Mouse (Mus musculus) intestine, embryonic 14.5 days (tissue): ENCODE results near the gene Hs6st3. TPM values are rescaled to one million over a fixed set of nuclear protein-coding genes. Genes with fewer than 3 reads are reported as not detected.
"Not testable (repeated sequence)": the region's sequence is repeated elsewhere in the genome, so short reads cannot be mapped to it uniquely, and the experiment has no call there.

Experiments
- ATAC-seq: fragments of 200-750 bp; cut with Nextera tagmentation; replicated peaks from 2 replicates; pipeline ENCODE4 v1.8.0; 2017; ENCODE audit warnings: low read depth, moderate number of reproducible peaks, moderate TSS enrichment, moderate library complexity; ENCODE audit not compliant: low FRiP score, low TSS enrichment
- DNase-seq: peaks from one replicate; pipeline ENCODE4 v3.0.0-alpha.2; 2018; ENCODE audit warnings: low spot score
- H3K27ac ChIP-seq: fragments of 300-500 bp; sonication (generic); 2 replicates; pipeline ENCODE4 v1.5.1; 2014; ENCODE audit warnings: low read depth, mild to moderate bottlenecking, control low read depth
- H3K27me3 ChIP-seq: fragments of 300-500 bp; sonication (generic); replicated peaks from 2 replicates; pipeline ENCODE4 v1.6.1; 2014; ENCODE audit warnings: low read length, control low read depth; ENCODE audit not compliant: control insufficient read depth, insufficient read depth
- H3K36me3 ChIP-seq: fragments of 300-500 bp; sonication (generic); 2 replicates; pipeline ENCODE4 v1.6.1; 2014; ENCODE audit warnings: low read length, control low read depth; ENCODE audit not compliant: control insufficient read depth, insufficient read depth
- H3K4me1 ChIP-seq: fragments of 300-500 bp; sonication (generic); replicated peaks from 2 replicates; pipeline ENCODE4 v1.6.1; 2014; ENCODE audit warnings: low read length, control low read depth, mixed read lengths; ENCODE audit not compliant: control insufficient read depth, insufficient read depth
- H3K4me2 ChIP-seq: fragments of 300-500 bp; sonication (generic); 2 replicates; pipeline ENCODE4 v1.6.1; 2014; ENCODE audit warnings: low read length
- H3K4me3 ChIP-seq: fragments of 300-500 bp; sonication (generic); 2 replicates; pipeline ENCODE4 v1.5.1; 2014; ENCODE audit warnings: low read depth, low read length, control low read depth, mixed read lengths
- H3K9ac ChIP-seq: fragments of 300-500 bp; sonication (generic); 2 replicates; pipeline ENCODE4 v1.6.1; 2014; ENCODE audit warnings: mild to moderate bottlenecking, low read length
- H3K9me3 ChIP-seq: fragments of 300-500 bp; sonication (generic); 2 replicates; pipeline ENCODE4 v1.6.1; 2016; ENCODE audit warnings: low read length, control low read depth; ENCODE audit not compliant: control insufficient read depth
- WGBS: fragments of 180-500 bp; shearing (Covaris S2); extraction: QIAGEN DNeasy Blood & Tissue Kit; methylation state at CpG from one replicate; pipeline ENCODE4 v1.1.7; 2014; 5-methylcytosine and 5-hydroxymethylcytosine counted together
- polyA plus RNA-seq: library from polyadenylated mRNA; unstranded; fragments of >200 nt; fragmentation: Nextera tagmentation; extraction: Ambion mirVana; gene quantifications from 2 replicates; pipeline ENCODE4 v1.2.1, GENCODE M21; 2014

The Hs6st3 gene
- polyA plus RNA-seq, 1 experiment from 2014 or later = 0.37 TPM

DNA sequence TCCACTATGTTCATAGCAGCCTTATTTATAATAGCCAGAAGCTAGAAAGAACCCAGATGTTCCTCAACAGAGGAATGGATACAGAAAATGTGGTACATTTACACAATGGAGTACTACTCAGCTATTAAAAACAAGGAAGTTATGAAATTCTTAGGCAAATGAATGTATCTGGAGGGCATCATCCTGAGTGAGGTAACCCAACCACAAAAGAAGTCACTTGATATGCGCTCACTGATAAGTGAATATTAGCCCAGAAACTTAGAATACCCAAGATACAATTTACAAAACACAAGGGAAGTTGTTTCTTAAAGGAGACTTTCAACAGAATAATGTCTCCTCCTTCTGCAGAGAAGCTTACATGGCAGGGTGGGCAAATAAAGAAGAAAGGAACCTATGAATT lies 449.2 kb downstream of the Hs6st3 start:
- H3K4me3 ChIP-seq, H3K4me1 ChIP-seq, H3K9ac ChIP-seq, DNase-seq, H3K9me3 ChIP-seq, H3K36me3 ChIP-seq, H3K4me2 ChIP-seq, H3K27ac ChIP-seq, H3K27me3 ChIP-seq, ATAC-seq: not testable (repeated sequence)
- WGBS = 92% methylated on average over 1 of the region's 1 CpGs

DNA sequence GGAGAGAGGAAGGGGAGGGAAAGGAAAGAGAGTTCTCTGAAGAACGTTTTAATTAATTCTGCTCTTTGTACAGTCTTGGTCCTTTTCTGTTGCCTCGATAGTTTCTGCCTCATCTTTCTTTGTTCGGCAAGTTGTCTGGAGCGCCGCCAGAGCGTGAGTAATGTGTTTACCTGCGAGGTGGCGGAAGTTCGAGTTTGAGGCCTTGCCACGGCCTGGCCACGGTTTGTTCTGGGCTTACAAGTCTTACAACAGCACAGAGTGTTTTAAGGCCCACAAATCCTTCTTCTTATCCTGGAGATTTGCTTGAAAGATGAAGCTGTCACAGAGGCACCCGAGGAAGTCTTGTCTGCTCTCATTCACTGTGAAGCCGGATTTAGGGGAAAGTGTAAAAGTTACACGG lies 466.2 kb downstream of the Hs6st3 start:
- Histone ChIP-seq H3K9ac (no peak overlapping the region), H3K4me1 (0 out of 2 replicates have a peak, but pooled peaks cover 6% of the 10 kb centered on the region), H3K27ac (no peak overlapping the region), H3K36me3 (no peaks in the 10 kb centered on the region), H3K9me3 (no peaks in the 10 kb centered on the region), H3K27me3 (no peaks in the 10 kb centered on the region), H3K4me3 (no peak overlapping the region), H3K4me2 (0 out of 2 replicates have a peak overlapping the region, but pooled peaks have one; percentile 25)
- peak; percentile 53 for DNase-seq
- 44% methylated on average over 14 of the region's 14 CpGs for WGBS
- ATAC-seq = no peak

DNA sequence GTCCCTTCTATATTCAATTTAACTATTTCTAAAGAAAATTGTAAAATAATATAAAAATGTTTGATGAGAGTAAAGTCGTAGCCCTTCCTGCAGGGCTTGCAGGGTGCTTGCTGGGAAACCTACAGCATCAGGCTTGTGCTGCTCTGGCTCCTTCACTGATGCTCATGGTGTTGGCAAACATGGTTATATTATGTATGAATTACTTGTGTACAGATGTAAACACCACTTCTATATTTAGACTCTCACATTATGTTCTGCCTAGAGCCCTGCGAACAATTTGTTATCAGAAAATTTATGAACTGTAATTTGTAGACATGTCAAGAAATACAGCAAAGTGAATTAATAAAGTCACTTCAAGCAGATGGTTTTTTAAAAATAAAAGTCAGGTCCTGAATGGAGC lies 474.7 kb downstream of the Hs6st3 start:
- no peak overlapping the region for H3K27ac ChIP-seq
- no peaks in the 10 kb centered on the region for H3K36me3 ChIP-seq
- H3K4me1 ChIP-seq = no peaks in the 10 kb centered on the region
- WGBS = 80% methylated on average over 2 of the region's 2 CpGs
- ATAC-seq (no peak), DNase-seq (no peak)
- H3K9me3 ChIP-seq = no peaks in the 10 kb centered on the region
- H3K9ac ChIP-seq = no peak overlapping the region
- no peaks in the 10 kb centered on the region for H3K27me3 ChIP-seq
- no peak overlapping the region for H3K4me2 ChIP-seq
- H3K4me3 ChIP-seq = no peak overlapping the region

DNA sequence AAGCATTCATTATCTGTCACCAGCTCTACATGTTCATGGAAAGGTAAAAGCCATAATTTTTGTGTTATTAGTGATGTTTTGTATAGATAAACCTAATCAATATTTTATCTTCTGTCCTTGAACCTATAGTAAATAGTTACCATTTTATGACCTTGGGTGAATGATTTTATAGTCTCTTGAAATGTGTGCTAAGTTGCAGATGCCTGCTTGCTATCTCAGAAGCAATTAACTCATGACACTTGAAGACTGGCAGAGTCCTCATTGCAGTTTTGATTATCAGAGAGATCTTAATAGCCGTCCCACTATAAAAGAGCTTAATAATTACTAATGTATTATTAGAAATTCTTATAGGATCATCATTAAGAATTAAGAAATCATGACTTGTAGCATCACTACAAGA lies 491.0 kb downstream of the Hs6st3 start:
- DNase-seq (no peak), ATAC-seq (no peak)
- H3K4me3 ChIP-seq = no peak overlapping the region
- H3K36me3 ChIP-seq = no peaks in the 10 kb centered on the region
- H3K27ac ChIP-seq = no peak overlapping the region
- no peak overlapping the region for H3K4me2 ChIP-seq
- H3K9me3 ChIP-seq = no peaks in the 10 kb centered on the region
- no peak overlapping the region for H3K9ac ChIP-seq
- H3K4me1 ChIP-seq = no peaks in the 10 kb centered on the region
- H3K27me3 ChIP-seq = no peaks in the 10 kb centered on the region
- 52% methylated on average over 1 of the region's 1 CpGs for WGBS

DNA sequence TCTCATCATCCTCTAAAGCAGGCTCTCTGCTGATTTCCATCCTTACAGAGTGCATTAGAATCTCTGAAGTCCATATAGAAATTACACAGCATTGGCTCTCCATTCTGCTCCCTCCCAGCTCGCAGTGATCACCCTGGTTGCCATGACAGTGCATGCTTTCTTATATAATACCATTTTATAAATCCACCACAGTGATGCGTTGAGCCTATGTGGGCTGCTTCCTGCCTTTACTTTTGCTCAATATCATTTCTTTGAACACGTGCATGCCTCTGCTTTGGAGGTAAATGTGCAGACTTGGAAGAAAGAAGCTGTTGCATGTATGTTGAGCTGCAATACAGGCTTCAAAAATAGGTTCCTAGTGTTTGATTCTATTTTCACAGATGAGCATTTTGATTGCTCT lies 494.9 kb downstream of the Hs6st3 start:
- no peak overlapping the region for H3K4me2 ChIP-seq
- H3K4me1 ChIP-seq = no peaks in the 10 kb centered on the region
- DNase-seq (no peak), ATAC-seq (no peak)
- H3K27me3 ChIP-seq = no peaks in the 10 kb centered on the region
- 81% methylated on average over 3 of the region's 3 CpGs for WGBS
- no peak overlapping the region for H3K4me3 ChIP-seq
- H3K36me3 ChIP-seq = no peaks in the 10 kb centered on the region
- no peaks in the 10 kb centered on the region for H3K9me3 ChIP-seq
- no peak overlapping the region for H3K27ac ChIP-seq
- no peak overlapping the region for H3K9ac ChIP-seq

DNA sequence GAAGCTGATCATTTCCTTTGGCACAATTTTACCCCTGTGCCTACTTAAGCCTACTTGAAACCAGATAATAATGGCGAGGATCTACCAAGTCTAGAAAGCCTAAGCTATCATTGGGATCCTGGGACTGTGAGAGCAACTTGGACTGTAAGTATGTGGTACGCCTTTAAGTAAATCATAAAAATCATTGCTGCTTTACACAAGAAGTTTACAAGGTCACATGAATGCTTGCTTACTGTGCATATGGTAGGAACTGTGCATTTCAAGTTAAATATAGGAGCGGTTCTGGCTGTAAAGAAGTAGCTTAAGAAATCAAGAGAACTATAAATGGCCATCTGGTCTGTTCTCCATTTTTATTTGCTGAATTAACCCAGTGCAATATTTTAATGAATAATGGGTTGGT lies 495.5 kb downstream of the Hs6st3 start:
- H3K27me3 ChIP-seq = no peaks in the 10 kb centered on the region
- H3K36me3 ChIP-seq = no peaks in the 10 kb centered on the region
- ATAC-seq = no peak
- no peaks in the 10 kb centered on the region for H3K9me3 ChIP-seq
- no peak overlapping the region for H3K27ac ChIP-seq
- H3K4me1 ChIP-seq = no peaks in the 10 kb centered on the region
- 73% methylated on average over 3 of the region's 3 CpGs for WGBS
- H3K9ac ChIP-seq = no peak overlapping the region
- no peak overlapping the region for H3K4me2 ChIP-seq
- DNase-seq = no peak
- H3K4me3 ChIP-seq = no peak overlapping the region

DNA sequence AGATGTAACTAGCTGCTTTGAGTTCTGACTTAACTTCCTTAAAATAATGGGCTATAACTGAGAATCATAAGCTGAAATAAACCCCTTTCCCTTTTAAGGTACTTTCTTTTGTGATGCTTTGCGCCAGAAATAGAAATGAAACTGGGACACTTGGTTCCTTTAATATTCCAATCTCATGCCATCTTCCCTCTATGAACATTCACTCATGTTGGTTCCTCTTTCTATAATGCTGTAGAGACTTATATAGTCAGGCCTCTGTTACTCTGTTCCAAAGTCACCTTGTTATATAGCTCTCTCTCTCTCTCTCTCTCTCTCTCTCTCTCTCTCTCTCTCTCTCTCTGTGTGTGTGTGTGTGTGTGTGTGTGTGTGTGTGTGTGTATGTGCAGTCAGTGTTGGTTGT lies 504.7 kb downstream of the Hs6st3 start:
- Histone ChIP-seq H3K4me2 (no peak overlapping the region), H3K27me3 (no peaks in the 10 kb centered on the region), H3K27ac (no peak overlapping the region), H3K4me3 (no peak overlapping the region), H3K36me3 (no peaks in the 10 kb centered on the region), H3K9me3 (peaks cover 3% of the 10 kb centered on the region; the same call in 1 of the 2 replicates), H3K4me1 (no peaks in the 10 kb centered on the region), H3K9ac (no peak overlapping the region)
- ATAC-seq (no peak), DNase-seq (no peak)
- WGBS = 97% methylated on average over 1 of the region's 1 CpGs

DNA sequence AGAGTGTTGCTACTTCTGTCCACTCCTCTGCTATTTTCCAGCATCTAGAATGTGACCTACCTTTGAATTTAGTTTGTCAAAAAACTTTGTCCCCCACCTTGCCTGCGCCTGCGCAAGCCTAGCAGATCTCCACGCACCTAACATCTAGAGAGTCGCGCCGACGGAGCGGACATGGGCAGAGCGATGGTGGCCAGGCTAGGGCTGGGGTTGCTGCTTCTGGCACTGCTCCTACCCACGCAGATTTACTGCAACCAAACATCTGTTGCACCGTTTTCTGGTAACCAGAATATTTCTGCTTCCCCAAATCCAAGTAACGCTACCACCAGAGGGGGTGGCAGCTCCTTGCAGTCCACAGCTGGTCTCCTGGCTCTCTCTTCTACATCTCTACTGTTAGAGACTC lies 505.7 kb downstream of the Hs6st3 start:
- H3K4me2 ChIP-seq = no peak overlapping the region
- peaks cover 3% of the 10 kb centered on the region; the same call in 1 of the 2 replicates for H3K9me3 ChIP-seq
- H3K27ac ChIP-seq = no peak overlapping the region
- WGBS = 95% methylated on average over 12 of the region's 12 CpGs
- H3K36me3 ChIP-seq = no peaks in the 10 kb centered on the region
- DNase-seq (no peak), ATAC-seq (no peak)
- H3K4me1 ChIP-seq = no peaks in the 10 kb centered on the region
- H3K4me3 ChIP-seq = no peak overlapping the region
- H3K9ac ChIP-seq = no peak overlapping the region
- no peaks in the 10 kb centered on the region for H3K27me3 ChIP-seq

DNA sequence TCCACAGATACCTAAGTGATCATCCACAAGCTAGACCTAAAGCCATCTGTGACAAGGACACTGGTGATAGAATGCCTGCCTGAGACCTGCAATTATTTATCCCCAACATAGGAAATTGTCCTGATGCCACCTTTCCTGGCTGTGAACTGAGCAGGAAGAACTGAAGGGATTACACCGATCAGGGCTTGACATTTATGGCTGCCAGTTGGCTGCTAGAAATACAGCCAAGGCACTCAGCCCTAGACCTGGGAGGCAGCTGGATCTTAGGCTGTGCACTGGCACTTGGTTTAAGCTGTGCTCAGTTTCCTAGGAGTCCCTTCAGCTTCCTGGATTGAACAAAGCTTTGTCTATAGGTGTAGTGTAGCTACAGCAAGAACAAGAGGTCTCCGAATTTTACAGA lies 518.8 kb downstream of the Hs6st3 start:
- Histone ChIP-seq H3K9ac (no peak overlapping the region), H3K36me3 (no peaks in the 10 kb centered on the region), H3K4me3 (no peak overlapping the region), H3K9me3 (no peaks in the 10 kb centered on the region), H3K27ac (no peak overlapping the region), H3K27me3 (no peaks in the 10 kb centered on the region), H3K4me2 (no peak overlapping the region), H3K4me1 (no peaks in the 10 kb centered on the region)
- WGBS = 58% methylated on average over 2 of the region's 2 CpGs
- ATAC-seq = no peak
- no peak for DNase-seq
